Comparison of ENCODE assay signal across 14 mouse cellular contexts in genomic region chr10:75551175-75551574, GRCm38 (mm10). TPM values are rescaled to one million over a fixed set of nuclear protein-coding genes. Genes with fewer than 3 reads are reported as not detected.
DNase-seq lines count a peak whose midpoint lies in the region; ATAC-seq lines count a peak whose summit lies in the region.
"Had no signal": no experiment of that assay in that cellular context is flagged by ENCODE, and none has a peak within 500 bp of the region (broad histone marks: within the 10 kb centered on the region; RNA-seq: fewer than 3 reads in every experiment).

No protein-coding gene starts in this region.

- no peak overlapping the region for H3K27ac ChIP-seq in midbrain, embryonic 11.5 days (ENCODE audit: low read depth, low read length)
- no peak overlapping the region for H3K27ac ChIP-seq in midbrain, embryonic 14.5 days (replicated peaks; ENCODE audit: low read depth, low read length)
- H3K27ac ChIP-seq: embryonic facial prominence, embryonic 13.5 days; forebrain, embryonic 15.5 days; heart, adult 2 months; liver, embryonic 13.5 days had no signal

- peak; percentile 68 for DNase-seq in midbrain, embryonic 11.5 days (ENCODE audit: low spot score, missing footprints)
- no peak for DNase-seq in midbrain, embryonic 14.5 days
- peak; percentile 59 for DNase-seq in lung, postnatal 36 days
- no peak for DNase-seq in right cerebral cortex, postnatal 14 days
- DNase-seq in left cerebral cortex, adult 9 months (ENCODE audit: low spot score in 2 of 2) = no peak
- DNase-seq in frontal cortex, adult 2 months (ENCODE audit: extremely low spot score in 1 of 2, low spot score in 1 of 2) = no peak
- DNase-seq: adrenal gland, postnatal 14 days; cerebellum, adult 18-20 months; heart, adult 2 months; layer of hippocampus, postnatal 36 days; liver, embryonic 13.5 days had no signal

- WGBS in midbrain, embryonic 11.5 days = 58% methylated on average over 12 of the region's 12 CpGs
- 61% methylated on average over 12 of the region's 12 CpGs for WGBS in midbrain, embryonic 14.5 days

- no peaks in the 10 kb centered on the region for H3K36me3 ChIP-seq in midbrain, embryonic 11.5 days (ENCODE audit: control insufficient read depth, insufficient read depth, low read length)
- H3K36me3 ChIP-seq in midbrain, embryonic 14.5 days (ENCODE audit: control insufficient read depth, insufficient read depth, low read length) = peaks cover 29% of the 10 kb centered on the region
- H3K36me3 ChIP-seq: liver, embryonic 13.5 days had no signal

- no peaks in the 10 kb centered on the region for H3K27me3 ChIP-seq in midbrain, embryonic 11.5 days (ENCODE audit: control insufficient read depth, insufficient read depth, low read length)
- no peaks in the 10 kb centered on the region for H3K27me3 ChIP-seq in midbrain, embryonic 14.5 days (ENCODE audit: control insufficient read depth, insufficient read depth, low read length)
- H3K27me3 ChIP-seq: embryonic facial prominence, embryonic 13.5 days; forebrain, embryonic 15.5 days; liver, embryonic 13.5 days had no signal

- no peak overlapping the region for H3K4me2 ChIP-seq in midbrain, embryonic 11.5 days
- H3K4me2 ChIP-seq in midbrain, embryonic 14.5 days (ENCODE audit: low read length) = no peak overlapping the region
- H3K4me2 ChIP-seq: embryonic facial prominence, embryonic 13.5 days; forebrain, embryonic 15.5 days; liver, embryonic 13.5 days had no signal

- H3K9ac ChIP-seq in midbrain, embryonic 11.5 days (ENCODE audit: low read length) = no peak overlapping the region
- no peak overlapping the region for H3K9ac ChIP-seq in midbrain, embryonic 14.5 days (replicated peaks; ENCODE audit: low read length)
- H3K9ac ChIP-seq: embryonic facial prominence, embryonic 13.5 days; forebrain, embryonic 15.5 days; liver, embryonic 13.5 days had no signal

- no peak for ATAC-seq in midbrain, embryonic 11.5 days (ENCODE audit: low FRiP score)
- no peak for ATAC-seq in midbrain, embryonic 14.5 days (ENCODE audit: low FRiP score, low TSS enrichment)
- ATAC-seq in granulocyte monocyte progenitor cell, adult 5-6 weeks (replicated peaks; ENCODE audit: poor library complexity, severe bottlenecking) = peak; percentile 73
- ATAC-seq: forebrain, embryonic 15.5 days had no signal

- peaks cover 1% of the 10 kb centered on the region; the same call in 1 of the 2 replicates for H3K4me1 ChIP-seq in midbrain, embryonic 11.5 days (ENCODE audit: control insufficient read depth, insufficient read depth, low read length)
- peaks cover 5% of the 10 kb centered on the region; the same call in 1 of the 2 replicates for H3K4me1 ChIP-seq in midbrain, embryonic 14.5 days (ENCODE audit: control insufficient read depth, insufficient read depth, low read length)

- H3K9me3 ChIP-seq in midbrain, embryonic 11.5 days (ENCODE audit: control insufficient read depth, low read length) = no peaks in the 10 kb centered on the region
- no peaks in the 10 kb centered on the region for H3K9me3 ChIP-seq in midbrain, embryonic 14.5 days (ENCODE audit: control insufficient read depth, low read length)
- H3K9me3 ChIP-seq: embryonic facial prominence, embryonic 13.5 days; forebrain, embryonic 15.5 days; liver, embryonic 13.5 days had no signal

- H3K4me3 ChIP-seq in midbrain, embryonic 11.5 days (ENCODE audit: low read depth, low read length) = no peak overlapping the region
- H3K4me3 ChIP-seq in midbrain, embryonic 14.5 days (replicated peaks; ENCODE audit: low read depth, low read length) = no peak overlapping the region
- H3K4me3 ChIP-seq: embryonic facial prominence, embryonic 13.5 days; forebrain, embryonic 15.5 days; heart, adult 2 months; liver, embryonic 13.5 days had no signal

RNA-seq across cellular contexts. Expression of gene Lrrc75b, which starts 9.0 kb away (rescaled TPM):
- polyA plus RNA-seq in midbrain, embryonic 11.5 days (2014; fragmentation: Nextera tagmentation; extraction: Ambion mirVana) = 3.3 and 4.1 TPM in 2 replicates
- 30.4 and 32.9 TPM in 2 replicates for polyA plus RNA-seq in midbrain, embryonic 14.5 days (2014; fragmentation: Nextera tagmentation; extraction: Ambion mirVana)
- total RNA-seq in granulocyte monocyte progenitor cell, adult 5-6 weeks (2014; fragmentation: Nextera tagmentation) = not detected in 2 replicates
- total RNA-seq in granulocyte monocyte progenitor cell, adult 5-6 weeks (2017) = not detected in 2 replicates
- 8.4 and 8.7 TPM in 2 replicates for polyA plus RNA-seq in frontal cortex, adult 2 months (2012; rRNA removed)

RNA-seq across cellular contexts. Expression of gene Ggt1, which starts 10.2 kb away (rescaled TPM):
- polyA plus RNA-seq in midbrain, embryonic 11.5 days (2014; fragmentation: Nextera tagmentation; extraction: Ambion mirVana) = 1.5 and 2.1 TPM in 2 replicates
- 2.3 and 2.6 TPM in 2 replicates for polyA plus RNA-seq in midbrain, embryonic 14.5 days (2014; fragmentation: Nextera tagmentation; extraction: Ambion mirVana)
- 1.7 TPM in 1 of 2 replicates, not detected in the other for total RNA-seq in granulocyte monocyte progenitor cell, adult 5-6 weeks (2014; fragmentation: Nextera tagmentation)
- total RNA-seq in granulocyte monocyte progenitor cell, adult 5-6 weeks (2017) = 1.7 TPM in 1 of 2 replicates, not detected in the other
- 4.2 and 4.8 TPM in 2 replicates for polyA plus RNA-seq in frontal cortex, adult 2 months (2012; rRNA removed)
- total RNA-seq: adrenal gland, postnatal 14 days had no signal
- polyA plus RNA-seq: heart, adult 2 months had no signal

RNA-seq across cellular contexts. Expression of gene Gucd1, which starts 33.4 kb away (rescaled TPM):
- 27.8 and 36.0 TPM in 2 replicates for polyA plus RNA-seq in midbrain, embryonic 11.5 days (2014; fragmentation: Nextera tagmentation; extraction: Ambion mirVana)
- polyA plus RNA-seq in midbrain, embryonic 14.5 days (2014; fragmentation: Nextera tagmentation; extraction: Ambion mirVana) = 22.4 and 31.5 TPM in 2 replicates
- total RNA-seq in granulocyte monocyte progenitor cell, adult 5-6 weeks (2014; fragmentation: Nextera tagmentation) = 11.8 and 20.1 TPM in 2 replicates
- total RNA-seq in granulocyte monocyte progenitor cell, adult 5-6 weeks (2017) = 11.8 and 15.4 TPM in 2 replicates
- 15.9 and 17.2 TPM in 2 replicates for polyA plus RNA-seq in frontal cortex, adult 2 months (2012; rRNA removed)

RNA-seq across cellular contexts. Expression of gene Snrpd3, which starts 33.8 kb away (rescaled TPM):
- polyA plus RNA-seq in midbrain, embryonic 11.5 days (2014; fragmentation: Nextera tagmentation; extraction: Ambion mirVana) = 199 and 208 TPM in 2 replicates
- 126 and 140 TPM in 2 replicates for polyA plus RNA-seq in midbrain, embryonic 14.5 days (2014; fragmentation: Nextera tagmentation; extraction: Ambion mirVana)
- total RNA-seq in granulocyte monocyte progenitor cell, adult 5-6 weeks (2014; fragmentation: Nextera tagmentation) = 97.0 and 127 TPM in 2 replicates
- 74.4 and 109 TPM in 2 replicates for total RNA-seq in granulocyte monocyte progenitor cell, adult 5-6 weeks (2017)
- polyA plus RNA-seq in frontal cortex, adult 2 months (2012; rRNA removed) = 33.8 and 34.6 TPM in 2 replicates

RNA-seq across cellular contexts. Expression of gene Ggt5, which starts 38.0 kb away (rescaled TPM):
- 0.25 and 0.29 TPM in 2 replicates for polyA plus RNA-seq in midbrain, embryonic 11.5 days (2014; fragmentation: Nextera tagmentation; extraction: Ambion mirVana)
- polyA plus RNA-seq in midbrain, embryonic 14.5 days (2014; fragmentation: Nextera tagmentation; extraction: Ambion mirVana) = 0.97 and 1.9 TPM in 2 replicates
- 2.3 and 6.4 TPM in 2 replicates for total RNA-seq in granulocyte monocyte progenitor cell, adult 5-6 weeks (2014; fragmentation: Nextera tagmentation)
- total RNA-seq in granulocyte monocyte progenitor cell, adult 5-6 weeks (2017) = 2.4 and 3.6 TPM in 2 replicates
- 3.2 and 4.7 TPM in 2 replicates for polyA plus RNA-seq in frontal cortex, adult 2 months (2012; rRNA removed)

Comparison
In these comparisons a context has a peak if more than half of its experiments do, and no peak if none do; other contexts are left out.
1. DNase-seq: peak in midbrain, embryonic 11.5 days (single experiment) and lung, postnatal 36 days (single experiment); none in midbrain, embryonic 14.5 days (single experiment), right cerebral cortex, postnatal 14 days (single experiment), left cerebral cortex, adult 9 months (0 of 2) and frontal cortex, adult 2 months (0 of 2).